Mouse (Mus musculus) hindbrain, postnatal 0 days (tissue): ENCODE measurements around the gene Dennd1a. TPM values are rescaled to one million over a fixed set of nuclear protein-coding genes. Genes with fewer than 3 reads are reported as not detected.

Experiments used
- ATAC-seq: fragments of 200-750 bp; cut with Nextera tagmentation; 2 replicates; pipeline ENCODE4 v1.8.0; 2017; ENCODE audit warnings: mild to moderate bottlenecking, moderate TSS enrichment, moderate library complexity
- DNase-seq: peaks from one replicate; pipeline ENCODE4 v3.0.0-alpha.2; 2015; ENCODE audit warnings: low spot score
- H3K27ac ChIP-seq: fragments of 300-500 bp; sonication (generic); 2 replicates; pipeline ENCODE4 v1.5.1; 2014; ENCODE audit warnings: mild to moderate bottlenecking
- H3K27me3 ChIP-seq: fragments of 300-500 bp; sonication (generic); 2 replicates; pipeline ENCODE4 v1.6.1; 2014; ENCODE audit warnings: low read length, mixed read lengths; ENCODE audit not compliant: insufficient read depth
- H3K36me3 ChIP-seq: fragments of 300-500 bp; sonication (generic); 2 replicates; pipeline ENCODE4 v1.6.1; 2014; ENCODE audit warnings: low read length, mixed read lengths; ENCODE audit not compliant: insufficient read depth
- H3K4me1 ChIP-seq: fragments of 300-500 bp; sonication (generic); 2 replicates; pipeline ENCODE4 v1.6.1; 2014; ENCODE audit warnings: antibody characterized with exemption, low read length, mixed read lengths; ENCODE audit not compliant: insufficient read depth
- H3K4me2 ChIP-seq: fragments of 300-500 bp; sonication (generic); 2 replicates; pipeline ENCODE4 v1.6.1; 2014; ENCODE audit warnings: low read depth, mild to moderate bottlenecking, low read length, moderate library complexity, mixed read lengths
- H3K4me3 ChIP-seq: fragments of 300-500 bp; sonication (generic); 2 replicates; pipeline ENCODE4 v1.5.1; 2014; ENCODE audit warnings: low read length
- H3K9ac ChIP-seq: fragments of 300-500 bp; sonication (generic); replicated peaks from 2 replicates; pipeline ENCODE4 v1.6.1; 2014; ENCODE audit warnings: mild to moderate bottlenecking, low read length, moderate library complexity, mixed read lengths
- H3K9me3 ChIP-seq: fragments of 300-500 bp; sonication (generic); 2 replicates; pipeline ENCODE4 v1.6.1; 2016; ENCODE audit warnings: low read length, mixed read lengths
- CTCF ChIP-seq: IDR thresholded peaks from 2 replicates; pipeline ENCODE4 v1.5.1; 2016; ENCODE audit warnings: antibody characterized with exemption, control low read depth, low read depth
- WGBS: fragments of 180-500 bp; shearing (Covaris S2); extraction: QIAGEN DNeasy Blood & Tissue Kit; methylation state at CpG from one replicate; pipeline ENCODE4 v1.1.7; 2014; 5-methylcytosine and 5-hydroxymethylcytosine counted together
- polyA plus RNA-seq: library from polyadenylated mRNA; unstranded; fragments of >200 nt; fragmentation: Nextera tagmentation; extraction: Ambion mirVana; gene quantifications from 2 replicates; pipeline ENCODE4 v1.2.1, GENCODE M21; 2015
- total RNA-seq: library from RNA; depleted of rRNA; stranded (reverse); fragments of >200 nt; gene quantifications from 2 replicates; pipeline ENCODE4 v1.2.3, GENCODE M21; 2014

Dennd1a gene
- total and polyA plus RNA-seq, 2 experiments from 2014 or later = 14.4 to 51.9 TPM

DNA sequence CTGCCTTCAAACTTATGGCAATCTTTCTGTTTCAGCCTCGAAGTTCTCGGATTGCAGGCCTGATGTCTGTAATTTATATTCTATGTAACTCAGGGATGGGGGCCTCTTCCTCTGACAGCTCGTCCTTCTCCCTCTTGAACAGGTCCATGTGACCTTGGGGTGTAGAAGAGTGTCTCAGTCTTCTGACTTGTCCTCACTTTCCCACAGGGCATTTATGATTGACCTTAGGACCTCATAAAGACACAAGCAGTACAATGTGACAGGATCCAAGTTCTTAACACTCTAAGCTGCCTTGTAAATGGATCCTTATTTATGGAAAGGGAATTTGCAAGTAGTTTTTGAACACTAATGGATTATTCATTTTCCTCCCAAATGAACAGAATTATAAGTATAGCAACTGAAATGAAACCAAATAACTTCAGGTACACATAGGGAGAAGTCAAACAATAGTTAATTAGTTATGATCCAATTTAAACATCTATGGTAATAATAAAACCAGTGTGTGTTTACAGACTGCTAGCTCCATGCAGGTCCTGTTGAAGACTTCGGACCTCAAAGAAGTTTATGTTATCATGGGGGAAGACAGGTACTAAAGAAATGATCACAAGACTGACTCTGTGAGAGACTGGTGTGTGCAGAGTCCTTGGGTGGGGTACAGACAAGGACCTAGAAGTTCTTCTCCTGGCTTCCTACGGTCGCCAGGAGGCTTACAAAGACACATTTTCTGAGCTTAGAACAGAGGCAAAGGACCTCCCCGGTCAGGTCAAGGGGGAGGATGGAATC lies 448.8 kb downstream of the Dennd1a start:
- DNase-seq (no peak), ATAC-seq (no peak)
- Histone ChIP-seq H3K27ac (no peak overlapping the region), H3K4me2 (no peak overlapping the region), H3K4me3 (no peak overlapping the region), H3K4me1 (peaks cover 8% of the 10 kb centered on the region; the same call in 1 of the 2 replicates), H3K9me3 (no peaks in the 10 kb centered on the region), H3K9ac (no peak overlapping the region), H3K27me3 (no peaks in the 10 kb centered on the region), H3K36me3 (no peaks in the 10 kb centered on the region)
- 89% methylated on average over 7 of the region's 7 CpGs for WGBS
- no peak for TF ChIP-seq CTCF

GRCm38 (mm10) chr2:37837542-37837941 lies 449.6 kb downstream of the Dennd1a start:
- Histone ChIP-seq H3K4me3 (no peak overlapping the region), H3K27ac (no peak overlapping the region), H3K36me3 (no peaks in the 10 kb centered on the region), H3K4me2 (no peak overlapping the region), H3K4me1 (peaks cover 4% of the 10 kb centered on the region; the same call in 1 of the 2 replicates), H3K9ac (no peak overlapping the region), H3K9me3 (no peaks in the 10 kb centered on the region), H3K27me3 (no peaks in the 10 kb centered on the region)
- ATAC-seq (no peak), DNase-seq (no peak)
- WGBS = 97% methylated on average over 3 of the region's 3 CpGs
- no peak for TF ChIP-seq CTCF

DNA sequence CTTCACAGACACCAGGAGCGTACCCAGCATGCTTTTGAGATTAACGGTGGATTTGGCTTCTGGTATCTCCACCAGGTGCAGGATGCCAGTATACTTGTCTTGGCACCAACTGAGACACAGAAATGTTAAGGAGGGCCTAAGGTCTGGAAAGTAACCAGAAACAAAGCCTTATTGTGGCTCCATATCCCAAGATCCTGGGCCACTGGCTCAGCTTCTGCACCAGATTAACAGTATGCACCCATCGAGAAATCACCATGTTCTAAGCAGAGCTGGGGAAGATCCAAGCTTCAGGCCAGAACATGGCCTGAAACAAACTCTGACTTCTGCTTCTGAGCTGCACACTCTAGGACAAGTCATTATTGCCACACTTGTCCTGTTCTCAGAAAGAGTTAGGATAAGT lies 450.3 kb downstream of the Dennd1a start:
- H3K9ac ChIP-seq = no peak overlapping the region
- H3K27me3 ChIP-seq = no peaks in the 10 kb centered on the region
- DNase-seq (no peak), ATAC-seq (no peak)
- no peak for TF ChIP-seq CTCF
- H3K27ac ChIP-seq = no peak overlapping the region
- H3K4me2 ChIP-seq = no peak overlapping the region
- no peaks in the 10 kb centered on the region for H3K4me1 ChIP-seq
- H3K4me3 ChIP-seq = no peak overlapping the region
- no peaks in the 10 kb centered on the region for H3K36me3 ChIP-seq
- WGBS = 89% methylated on average over 3 of the region's 3 CpGs
- no peaks in the 10 kb centered on the region for H3K9me3 ChIP-seq

- no peaks in the 10 kb centered on the region for H3K36me3 ChIP-seq
- peak overlapping the region; percentile 22; the same call in 1 of the 2 replicates for H3K27ac ChIP-seq
- no peak overlapping the region for H3K4me3 ChIP-seq
- H3K27me3 ChIP-seq = no peaks in the 10 kb centered on the region
- DNase-seq (no peak), ATAC-seq (no peak)
- peaks cover 15% of the 10 kb centered on the region; the same call in 1 of the 2 replicates for H3K4me1 ChIP-seq
- no peak overlapping the region for H3K4me2 ChIP-seq
- TF ChIP-seq CTCF = no peak
- no peaks in the 10 kb centered on the region for H3K9me3 ChIP-seq
- no peak overlapping the region for H3K9ac ChIP-seq
- WGBS = 53% methylated on average over 10 of the region's 10 CpGs
Measured at GRCm38 (mm10) chr2:37832253-37832652, 454.9 kb downstream of the Dennd1a start.

DNA sequence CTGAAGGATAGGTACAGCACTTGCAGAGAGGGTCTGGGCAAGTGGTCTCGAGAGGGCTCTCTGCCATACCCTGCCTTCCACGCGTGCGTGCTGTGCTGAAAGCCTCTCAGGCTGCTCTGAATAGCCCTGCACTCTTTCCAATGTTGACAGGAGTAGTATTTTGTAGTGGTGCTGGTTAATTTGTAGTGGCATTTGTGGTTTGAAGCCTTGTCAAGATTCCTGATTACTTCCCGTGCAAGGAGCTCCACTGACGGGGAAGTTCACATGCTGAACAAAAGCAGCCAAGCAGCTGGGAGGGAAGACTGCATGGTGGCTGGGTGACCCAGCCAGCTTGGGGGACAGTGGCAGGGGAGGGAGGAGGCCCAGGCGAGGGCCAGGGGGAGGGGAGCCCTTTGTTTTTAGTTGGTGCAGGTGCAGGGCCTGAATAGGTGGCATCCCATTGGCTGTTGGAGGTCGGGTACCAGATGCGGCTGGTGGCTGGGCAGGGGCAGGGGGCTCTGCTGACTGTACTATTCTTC lies 457.4 kb downstream of the Dennd1a start:
- no peak overlapping the region for H3K4me3 ChIP-seq
- no peak overlapping the region for H3K9ac ChIP-seq
- ATAC-seq = peak; percentile 36; the same call in 1 of the 2 replicates
- no peak for DNase-seq
- H3K27me3 ChIP-seq = no peaks in the 10 kb centered on the region
- TF ChIP-seq CTCF = no peak
- H3K27ac ChIP-seq = no peak overlapping the region; the same call in 1 of the 2 replicates
- no peaks in the 10 kb centered on the region for H3K9me3 ChIP-seq
- WGBS = 29% methylated on average over 9 of the region's 9 CpGs
- H3K36me3 ChIP-seq = no peaks in the 10 kb centered on the region; the same call in 1 of the 2 replicates
- no peak overlapping the region for H3K4me2 ChIP-seq
- peaks cover 15% of the 10 kb centered on the region; the same call in 1 of the 2 replicates for H3K4me1 ChIP-seq

- Histone ChIP-seq H3K27ac (no peak overlapping the region), H3K4me2 (no peak overlapping the region), H3K4me1 (peaks cover 1% of the 10 kb centered on the region), H3K9me3 (no peaks in the 10 kb centered on the region), H3K4me3 (no peak overlapping the region), H3K27me3 (no peaks in the 10 kb centered on the region), H3K36me3 (no peaks in the 10 kb centered on the region; the same call in 1 of the 2 replicates), H3K9ac (no peak overlapping the region)
- TF ChIP-seq CTCF = no peak
- ATAC-seq (no peak), DNase-seq (no peak)
- 67% methylated on average over 2 of the region's 2 CpGs for WGBS
Measured at GRCm38 (mm10) chr2:37823826-37824225, 463.4 kb downstream of the Dennd1a start.

DNA sequence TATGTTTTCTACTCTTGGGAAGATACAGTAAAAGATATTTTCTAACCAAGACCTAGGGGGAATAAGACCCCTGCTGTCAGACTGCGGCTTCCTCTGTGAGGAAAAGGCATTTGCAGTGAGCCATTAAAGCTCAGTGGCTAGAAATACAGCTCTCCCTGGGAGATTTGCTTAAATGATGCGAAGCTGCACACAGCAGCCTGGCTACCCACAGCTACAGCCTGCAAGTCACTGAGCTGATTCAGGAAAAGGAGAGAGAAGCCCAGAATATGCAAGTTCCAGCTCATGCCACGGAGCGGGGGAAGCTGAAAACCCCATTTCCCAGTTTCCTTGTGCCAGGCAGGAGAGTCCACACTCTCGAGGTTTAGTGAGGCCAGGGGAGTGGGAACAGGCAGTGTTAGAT lies 465.1 kb downstream of the Dennd1a start:
- no peak overlapping the region for H3K4me2 ChIP-seq
- H3K4me1 ChIP-seq = peaks cover 6% of the 10 kb centered on the region
- H3K9ac ChIP-seq = no peak overlapping the region
- DNase-seq = no peak
- no peak overlapping the region for H3K4me3 ChIP-seq
- no peak overlapping the region for H3K27ac ChIP-seq
- no peaks in the 10 kb centered on the region for H3K27me3 ChIP-seq
- no peaks in the 10 kb centered on the region for H3K9me3 ChIP-seq
- H3K36me3 ChIP-seq = no peaks in the 10 kb centered on the region; the same call in 1 of the 2 replicates
- WGBS = 57% methylated on average over 5 of the region's 5 CpGs
- no peak for ATAC-seq
- TF ChIP-seq CTCF = no peak
